ENCODE assay signal across 8 mouse cellular contexts in genomic region chr11:70220323-70220722, GRCm38 (mm10). TPM values are rescaled to one million over a fixed set of nuclear protein-coding genes. Genes with fewer than 3 reads are reported as not detected.
DNase-seq lines count a peak whose midpoint lies in the region; ATAC-seq lines count a peak whose summit lies in the region.

No protein-coding gene starts in this region.

- WGBS in kidney, embryonic 14.5 days: 2% methylated on average over 24 of the region's 24 CpGs
- WGBS in forebrain, embryonic 14.5 days: under 1% methylated on average over 24 of the region's 24 CpGs
- WGBS in liver, embryonic 16.5 days (ENCODE audit: insufficient replicate concordance): 3% methylated on average over 24 of the region's 24 CpGs

- H3K4me2 ChIP-seq in kidney, embryonic 14.5 days (replicated peaks; ENCODE audit: low read depth, low read length): peak overlapping the region; percentile 90
- H3K4me2 ChIP-seq in forebrain, embryonic 14.5 days (ENCODE audit: low read length): peak overlapping the region; percentile 68
- peak overlapping the region; percentile 99 for H3K4me2 ChIP-seq in liver, embryonic 16.5 days (ENCODE audit: low read depth, low read length)

- peak overlapping the region; percentile 48 for H3K4me3 ChIP-seq in kidney, embryonic 14.5 days (ENCODE audit: low read length)
- peak overlapping the region; percentile 42 for H3K4me3 ChIP-seq in forebrain, embryonic 14.5 days (ENCODE audit: low read depth, low read length)
- peak overlapping the region; percentile 75 for H3K4me3 ChIP-seq in liver, embryonic 16.5 days (ENCODE audit: low read depth, low read length)

- H3K4me1 ChIP-seq in kidney, embryonic 14.5 days (ENCODE audit: control insufficient read depth, insufficient read depth, low read length): peaks cover 4% of the 10 kb centered on the region; the same call in 1 of the 2 replicates
- peaks cover 20% of the 10 kb centered on the region for H3K4me1 ChIP-seq in forebrain, embryonic 14.5 days (ENCODE audit: control insufficient read depth, insufficient read depth, low read length)
- H3K4me1 ChIP-seq in liver, embryonic 16.5 days (ENCODE audit: control insufficient read depth, low read depth, low read length): peaks cover 30% of the 10 kb centered on the region

- peak overlapping the region; percentile 72 for H3K27ac ChIP-seq in kidney, embryonic 14.5 days (ENCODE audit: low read depth, low read length)
- H3K27ac ChIP-seq in forebrain, embryonic 14.5 days (ENCODE audit: low read depth, low read length): peak overlapping the region; percentile 70
- H3K27ac ChIP-seq in liver, embryonic 16.5 days (ENCODE audit: low read length): peak overlapping the region; percentile 98

- no peaks in the 10 kb centered on the region for H3K9me3 ChIP-seq in kidney, embryonic 14.5 days (ENCODE audit: control insufficient read depth, low read length)
- no peaks in the 10 kb centered on the region for H3K9me3 ChIP-seq in forebrain, embryonic 14.5 days (replicated peaks; ENCODE audit: control insufficient read depth, low read length)
- no peaks in the 10 kb centered on the region for H3K9me3 ChIP-seq in liver, embryonic 16.5 days (replicated peaks; ENCODE audit: control insufficient read depth, low read length)

- no peak for ATAC-seq in kidney, embryonic 14.5 days (ENCODE audit: low FRiP score, low TSS enrichment)
- ATAC-seq in forebrain, embryonic 14.5 days: no peak
- no peak for ATAC-seq in liver, embryonic 16.5 days (ENCODE audit: low read depth)
- ATAC-seq in granulocyte monocyte progenitor cell, adult 5-6 weeks (replicated peaks; ENCODE audit: poor library complexity, severe bottlenecking): no peak

- H3K9ac ChIP-seq in kidney, embryonic 14.5 days (ENCODE audit: low read depth, low read length): peak overlapping the region; percentile 79
- H3K9ac ChIP-seq in forebrain, embryonic 14.5 days (ENCODE audit: low read length): peak overlapping the region; percentile 73
- peak overlapping the region; percentile 82 for H3K9ac ChIP-seq in liver, embryonic 16.5 days (ENCODE audit: low read depth, low read length)

- H3K36me3 ChIP-seq in kidney, embryonic 14.5 days (ENCODE audit: control insufficient read depth, insufficient read depth, low read length): no peaks in the 10 kb centered on the region
- peaks cover 18% of the 10 kb centered on the region for H3K36me3 ChIP-seq in forebrain, embryonic 14.5 days (ENCODE audit: control insufficient read depth, insufficient read depth, low read length)
- H3K36me3 ChIP-seq in liver, embryonic 16.5 days (ENCODE audit: control insufficient read depth, insufficient read depth): no peaks in the 10 kb centered on the region

- peaks cover 24% of the 10 kb centered on the region for H3K27me3 ChIP-seq in kidney, embryonic 14.5 days (ENCODE audit: control insufficient read depth, insufficient read depth, low read length)
- H3K27me3 ChIP-seq in forebrain, embryonic 14.5 days (replicated peaks; ENCODE audit: control insufficient read depth, insufficient read depth, low read length): peaks cover 12% of the 10 kb centered on the region
- H3K27me3 ChIP-seq in liver, embryonic 16.5 days (ENCODE audit: control insufficient read depth, insufficient read depth, low read depth, low read length): peaks cover 10% of the 10 kb centered on the region

- no peak for DNase-seq in kidney, postnatal 14 days
- peak; percentile 52 for DNase-seq in brain, adult 2 months (ENCODE audit: low read depth, low spot score)
- no peak for DNase-seq in forebrain, embryonic 14.5 days (ENCODE audit: low spot score)
- DNase-seq in urinary bladder, postnatal 14 days (ENCODE audit: low spot score): no peak
- DNase-seq in frontal cortex, adult 2 months (ENCODE audit: extremely low spot score in 1 of 2, low spot score in 1 of 2): no peak

RNA-seq across cellular contexts. Expression of gene Slc16a13, which starts 0.5 kb away (rescaled TPM):
- 8.4 and 14.2 TPM in 2 replicates for polyA plus RNA-seq in kidney, embryonic 14.5 days (2014; fragmentation: Nextera tagmentation; extraction: Ambion mirVana)
- polyA plus RNA-seq in forebrain, embryonic 14.5 days (2014; fragmentation: Nextera tagmentation; extraction: Ambion mirVana): 9.2 and 12.9 TPM in 2 replicates
- polyA plus RNA-seq in liver, embryonic 16.5 days (2015; fragmentation: Nextera tagmentation; extraction: Ambion mirVana): 2.6 and 4.3 TPM in 2 replicates
- 5.5 and 7.7 TPM in 2 replicates for polyA plus RNA-seq in frontal cortex, adult 2 months (2012; rRNA removed)
- total RNA-seq in granulocyte monocyte progenitor cell, adult 5-6 weeks (2014; fragmentation: Nextera tagmentation): 7.1 and 7.9 TPM in 2 replicates
- 9.8 TPM in 2 replicates for total RNA-seq in granulocyte monocyte progenitor cell, adult 5-6 weeks (2017)

RNA-seq across cellular contexts. Expression of gene Slc16a11, which starts 7.8 kb away (rescaled TPM):
- polyA plus RNA-seq in kidney, embryonic 14.5 days (2014; fragmentation: Nextera tagmentation; extraction: Ambion mirVana): 3.0 and 3.5 TPM in 2 replicates
- 0.98 and 1.1 TPM in 2 replicates for polyA plus RNA-seq in forebrain, embryonic 14.5 days (2014; fragmentation: Nextera tagmentation; extraction: Ambion mirVana)
- polyA plus RNA-seq in liver, embryonic 16.5 days (2015; fragmentation: Nextera tagmentation; extraction: Ambion mirVana): 1.1 and 1.3 TPM in 2 replicates
- polyA plus RNA-seq in frontal cortex, adult 2 months (2012; rRNA removed): 45.9 and 48.3 TPM in 2 replicates
- total RNA-seq in granulocyte monocyte progenitor cell, adult 5-6 weeks (2014; fragmentation: Nextera tagmentation): not detected in 2 replicates
- total RNA-seq in granulocyte monocyte progenitor cell, adult 5-6 weeks (2017): not detected in 2 replicates

RNA-seq across cellular contexts. Expression of gene Bcl6b, which starts 9.3 kb away (rescaled TPM):
- polyA plus RNA-seq in kidney, embryonic 14.5 days (2014; fragmentation: Nextera tagmentation; extraction: Ambion mirVana): 19.2 and 20.0 TPM in 2 replicates
- polyA plus RNA-seq in forebrain, embryonic 14.5 days (2014; fragmentation: Nextera tagmentation; extraction: Ambion mirVana): 4.5 and 6.3 TPM in 2 replicates
- polyA plus RNA-seq in liver, embryonic 16.5 days (2015; fragmentation: Nextera tagmentation; extraction: Ambion mirVana): 2.1 and 2.3 TPM in 2 replicates
- 1.5 and 1.9 TPM in 2 replicates for polyA plus RNA-seq in frontal cortex, adult 2 months (2012; rRNA removed)
- total RNA-seq in granulocyte monocyte progenitor cell, adult 5-6 weeks (2014; fragmentation: Nextera tagmentation): not detected in 2 replicates
- 0.13 TPM in 1 of 2 replicates, not detected in the other for total RNA-seq in granulocyte monocyte progenitor cell, adult 5-6 weeks (2017)

RNA-seq across cellular contexts. Expression of gene 0610010K14Rik, which starts 17.4 kb away (rescaled TPM):
- 180 and 243 TPM in 2 replicates for polyA plus RNA-seq in kidney, embryonic 14.5 days (2014; fragmentation: Nextera tagmentation; extraction: Ambion mirVana)
- polyA plus RNA-seq in forebrain, embryonic 14.5 days (2014; fragmentation: Nextera tagmentation; extraction: Ambion mirVana): 202 and 245 TPM in 2 replicates
- polyA plus RNA-seq in liver, embryonic 16.5 days (2015; fragmentation: Nextera tagmentation; extraction: Ambion mirVana): 53.9 and 54.5 TPM in 2 replicates
- polyA plus RNA-seq in frontal cortex, adult 2 months (2012; rRNA removed): 73.4 and 85.4 TPM in 2 replicates
- total RNA-seq in granulocyte monocyte progenitor cell, adult 5-6 weeks (2014; fragmentation: Nextera tagmentation): 78.5 and 112 TPM in 2 replicates
- total RNA-seq in granulocyte monocyte progenitor cell, adult 5-6 weeks (2017): 36.9 and 44.2 TPM in 2 replicates

RNA-seq across cellular contexts. Expression of gene Gm21988, which starts 19.3 kb away (rescaled TPM):
- polyA plus RNA-seq in kidney, embryonic 14.5 days (2014; fragmentation: Nextera tagmentation; extraction: Ambion mirVana): 7.8 and 10.5 TPM in 2 replicates
- polyA plus RNA-seq in forebrain, embryonic 14.5 days (2014; fragmentation: Nextera tagmentation; extraction: Ambion mirVana): 11.1 and 11.9 TPM in 2 replicates
- 3.4 and 4.3 TPM in 2 replicates for polyA plus RNA-seq in liver, embryonic 16.5 days (2015; fragmentation: Nextera tagmentation; extraction: Ambion mirVana)
- 10.7 and 11.8 TPM in 2 replicates for polyA plus RNA-seq in frontal cortex, adult 2 months (2012; rRNA removed)
- total RNA-seq in granulocyte monocyte progenitor cell, adult 5-6 weeks (2014; fragmentation: Nextera tagmentation): 4.7 and 4.8 TPM in 2 replicates
- total RNA-seq in granulocyte monocyte progenitor cell, adult 5-6 weeks (2017): 0.57 TPM in 1 of 2 replicates, not detected in the other

Comparison
In these comparisons a context has a peak if more than half of its experiments do, and no peak if none do; other contexts are left out.
1. RNA of gene Slc16a11, which starts 7.8 kb away (polyA plus RNA-seq): 45.9 to 48.3 TPM in frontal cortex, adult 2 months; 3.0 to 3.5 TPM in kidney, embryonic 14.5 days, 1.1 to 1.3 TPM in liver, embryonic 16.5 days and 0.98 to 1.1 TPM in forebrain, embryonic 14.5 days; every median in the first group is over 10 times any median in the second.
2. Peak in every context shown above with its lines, with median percentiles within 50 percentile points of each other: H3K27ac ChIP-seq, H3K4me2 ChIP-seq, H3K4me3 ChIP-seq and H3K9ac ChIP-seq.